Mouse (Mus musculus) brain, embryonic 14.5 days (tissue): ENCODE data around the gene Fam169a. TPM values are rescaled to one million over a fixed set of nuclear protein-coding genes. Genes with fewer than 3 reads are reported as not detected.

Experiments used
- DNase-seq: peaks from one replicate; pipeline ENCODE4 v3.0.0-alpha.2; 2011; ENCODE audit warnings: low read depth
- CTCF ChIP-seq: fragments of 200-500 bp; IDR thresholded peaks from 2 replicates; pipeline ENCODE4 v1.5.1; 2012; ENCODE audit warnings: inconsistent platforms, mild to moderate bottlenecking, moderate library complexity, borderline replicate concordance; ENCODE audit not compliant: insufficient read depth, insufficient read length; ENCODE audit errors: extremely low read depth
- POLR2A ChIP-seq: fragments of 200-500 bp; IDR thresholded peaks from 2 replicates; pipeline ENCODE4 v1.6.1; 2012; ENCODE audit warnings: mild to moderate bottlenecking, inconsistent platforms, borderline replicate concordance; ENCODE audit not compliant: poor library complexity, insufficient read depth, insufficient read length, severe bottlenecking; ENCODE audit errors: extremely low read depth
- polyA plus RNA-seq: library from polyadenylated mRNA; depleted of rRNA; stranded (reverse); fragments of >200 nt; gene quantifications from 2 replicates; pipeline ENCODE4 v1.2.3, GENCODE M21; 2012

The Fam169a gene
- polyA plus RNA-seq, 1 experiment, result 17.0 TPM

DNA sequence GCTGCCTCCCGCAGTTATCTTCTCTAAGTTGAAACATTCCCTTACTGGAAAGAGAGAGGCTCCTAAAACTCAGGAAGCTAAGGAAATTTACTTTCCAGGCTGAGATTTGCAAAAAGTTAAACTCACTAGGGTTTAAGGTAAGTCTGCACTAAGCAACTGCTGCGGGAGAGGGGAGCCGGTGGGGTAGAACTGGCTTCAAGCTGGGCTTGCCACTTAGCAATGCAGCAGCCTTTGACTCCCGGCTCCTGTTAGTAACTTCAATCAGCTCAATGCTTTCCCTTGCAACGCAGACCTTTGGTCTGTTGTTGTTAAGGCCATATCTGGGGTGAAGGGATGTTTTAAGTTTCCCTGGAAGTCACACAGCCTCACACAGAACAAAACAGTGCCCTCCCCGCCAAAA lies 605 bp downstream of the Fam169a start:
- no peak for TF ChIP-seq CTCF
- no peak for TF ChIP-seq POLR2A
- DNase-seq, result peak; percentile 13

DNA sequence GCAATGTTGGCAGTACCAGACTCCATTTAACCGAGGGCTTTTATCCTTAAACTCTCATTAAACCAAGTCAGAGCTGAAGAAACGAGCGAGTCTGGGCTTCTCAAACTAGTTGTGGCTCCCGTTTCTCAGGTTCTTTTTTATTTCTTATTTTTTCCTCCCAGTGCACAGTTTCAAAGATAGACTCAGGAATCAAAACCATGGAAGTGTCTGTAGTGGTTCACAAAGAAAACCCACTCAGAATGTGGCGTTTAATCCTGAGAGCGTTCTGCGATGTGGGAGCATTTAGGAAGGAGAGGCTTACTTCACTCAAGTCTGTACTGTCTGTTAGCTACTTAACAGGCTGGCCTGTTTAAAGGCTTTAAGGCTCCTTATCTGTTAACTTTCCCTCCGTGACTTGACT lies 1.1 kb downstream of the Fam169a start:
- DNase-seq, result no peak
- TF ChIP-seq POLR2A, result no peak
- no peak for TF ChIP-seq CTCF

DNA sequence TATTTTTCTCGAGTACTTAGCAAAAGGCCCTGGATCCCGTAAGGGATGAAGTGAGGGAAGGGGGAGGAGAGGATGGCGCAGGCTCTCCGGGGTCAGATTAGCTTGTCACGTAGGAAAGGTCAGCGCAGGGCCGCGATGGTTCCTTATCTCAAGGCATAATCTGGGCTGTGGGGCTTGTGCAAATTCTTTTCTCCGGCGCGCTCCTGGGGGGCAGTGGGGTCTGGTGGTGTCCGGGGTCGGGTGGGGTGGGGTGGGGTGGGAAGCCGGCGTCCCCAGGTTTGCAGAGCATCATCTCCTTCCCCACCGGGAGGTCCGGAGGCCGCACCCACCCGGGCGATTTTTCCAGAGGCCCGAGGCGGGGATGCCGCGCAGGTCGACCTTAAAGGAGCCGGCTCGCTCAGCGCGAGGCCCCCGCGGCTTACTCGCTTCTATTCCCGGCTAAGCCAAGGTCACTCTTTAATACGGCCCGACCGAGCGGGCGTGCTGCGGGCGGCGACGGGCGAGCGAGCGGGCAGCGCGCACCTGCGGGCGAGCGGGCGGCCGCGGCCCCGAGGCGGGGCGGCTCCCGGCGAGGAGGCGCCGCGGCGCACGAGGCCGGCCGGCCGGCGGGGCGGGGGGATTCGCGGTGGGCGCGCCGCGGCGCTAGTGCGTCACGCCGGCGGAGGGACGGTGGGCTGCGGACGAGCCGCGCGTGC lies 4.0 kb downstream of the Fam169a start:
- peak; percentile 62 for DNase-seq
- TF ChIP-seq CTCF (no peak), POLR2A (0 out of 2 replicates have a peak, but pooled peaks have one; percentile 30)

DNA sequence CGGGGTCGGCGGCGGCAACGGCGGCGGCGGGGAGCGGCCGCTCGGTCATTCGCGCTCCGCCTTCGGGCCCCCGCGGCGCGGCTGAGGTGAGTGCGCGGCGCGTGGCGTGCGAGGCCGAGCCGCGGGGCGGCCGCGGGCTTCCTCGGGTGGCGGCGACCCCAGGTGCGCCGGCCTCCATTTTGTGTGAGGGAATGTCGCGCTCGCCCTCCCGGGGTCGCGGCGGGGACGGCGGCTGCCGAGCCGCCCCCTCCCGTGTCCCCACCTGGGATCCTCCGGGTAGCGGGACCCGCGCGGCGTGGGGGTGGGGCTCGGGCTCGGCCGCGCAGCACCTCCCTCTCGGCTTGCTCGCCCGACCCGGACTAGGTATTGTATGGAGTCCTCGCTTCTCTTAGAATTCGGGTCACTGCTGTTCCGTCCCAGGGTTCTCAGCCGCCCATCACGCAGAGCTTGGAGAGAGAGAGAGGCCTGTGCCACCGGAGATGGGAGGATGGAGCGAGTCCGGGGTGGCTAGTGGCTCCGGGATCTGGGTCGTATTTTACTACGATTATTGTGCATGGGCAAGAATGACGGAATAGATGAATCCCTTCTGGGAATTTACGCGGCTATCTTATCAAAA lies 4.6 kb downstream of the Fam169a start:
- no peak for TF ChIP-seq CTCF
- 0 out of 2 replicates have a peak, but pooled peaks have one; percentile 8 for TF ChIP-seq POLR2A
- peak; percentile 66 for DNase-seq

DNA sequence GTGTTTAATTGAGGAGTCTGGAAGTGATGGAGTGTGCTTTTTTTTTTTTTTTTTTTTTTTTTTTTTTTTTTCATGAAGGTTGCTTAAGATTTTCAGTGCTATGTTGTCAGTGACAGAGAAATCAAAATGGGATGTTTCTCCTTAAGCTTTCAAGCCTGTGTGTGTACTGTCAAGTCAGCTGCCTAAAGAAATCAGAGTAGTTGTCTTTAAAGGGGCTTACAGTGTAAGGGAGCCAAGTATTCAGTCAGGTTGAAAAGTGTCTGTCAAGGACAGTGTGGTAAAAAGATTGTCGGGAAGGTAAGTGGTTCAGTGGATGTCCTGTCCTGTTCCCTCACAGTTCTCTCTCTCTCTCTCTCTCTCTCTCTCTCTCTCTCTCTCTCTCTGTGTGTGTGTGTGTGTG lies 6.4 kb downstream of the Fam169a start:
- TF ChIP-seq CTCF, result no peak
- no peak for TF ChIP-seq POLR2A
- DNase-seq, result no peak

DNA sequence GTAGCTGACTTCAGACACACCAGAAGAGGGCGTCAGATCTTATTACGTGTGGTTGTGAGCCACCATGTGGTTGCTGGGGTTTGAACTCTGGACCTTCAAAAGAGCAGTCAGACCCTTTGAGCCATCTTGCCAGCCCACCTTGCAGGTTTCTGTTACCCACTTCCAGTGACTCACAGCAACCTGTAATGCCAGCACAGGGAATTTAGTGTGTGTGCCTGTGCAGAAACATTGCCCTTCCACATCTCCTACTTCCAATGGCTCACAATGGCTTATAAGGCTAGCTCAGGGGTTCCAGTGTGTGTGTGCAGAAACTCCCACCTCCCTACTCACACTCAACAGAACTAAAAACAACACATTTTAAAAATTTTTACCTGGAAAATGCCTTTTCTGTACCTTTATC lies 10.5 kb downstream of the Fam169a start:
- no peak for DNase-seq
- TF ChIP-seq POLR2A (no peak), CTCF (no peak)

DNA sequence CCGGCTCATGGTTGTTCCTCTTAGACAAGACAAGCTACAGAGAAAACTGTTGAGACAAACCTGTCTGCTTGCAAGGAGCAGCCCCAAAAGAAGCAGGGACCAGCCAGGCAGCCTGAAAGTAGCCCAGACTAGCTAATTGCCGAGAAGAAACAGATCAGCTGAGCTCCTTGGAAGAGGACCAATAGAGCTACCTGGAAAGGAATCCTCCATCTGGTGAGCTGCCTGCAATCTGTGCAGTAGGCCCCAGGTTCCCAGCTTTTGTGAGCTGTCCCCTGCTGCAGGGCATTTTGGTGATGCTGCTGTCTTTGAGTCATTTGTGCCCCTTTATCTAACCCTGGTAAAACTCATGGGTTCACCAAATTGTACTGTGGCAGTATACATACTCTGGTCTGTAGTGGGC lies 13.1 kb downstream of the Fam169a start:
- peak; percentile 46 for DNase-seq
- TF ChIP-seq POLR2A (no peak), CTCF (no peak)

DNA sequence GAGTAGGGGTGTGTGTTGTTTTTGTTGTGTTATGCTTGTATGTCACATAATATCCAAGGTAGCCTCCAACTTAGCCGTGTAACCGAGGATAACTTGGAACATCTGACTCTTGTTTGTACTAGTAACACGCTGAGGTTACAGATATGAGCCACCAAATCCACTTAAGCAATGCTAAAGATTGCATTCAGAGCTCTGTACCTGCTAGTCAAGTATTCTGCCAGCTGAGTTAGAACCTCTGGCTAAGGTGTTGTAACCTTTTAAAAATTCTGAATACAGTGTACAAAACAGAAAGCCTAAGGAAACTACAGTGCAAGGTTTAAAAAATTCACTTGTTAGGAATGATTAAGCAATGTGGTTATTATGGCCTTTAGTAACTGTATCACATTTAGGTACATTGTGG lies 13.5 kb downstream of the Fam169a start:
- TF ChIP-seq POLR2A (no peak), CTCF (no peak)
- DNase-seq, result no peak

DNA sequence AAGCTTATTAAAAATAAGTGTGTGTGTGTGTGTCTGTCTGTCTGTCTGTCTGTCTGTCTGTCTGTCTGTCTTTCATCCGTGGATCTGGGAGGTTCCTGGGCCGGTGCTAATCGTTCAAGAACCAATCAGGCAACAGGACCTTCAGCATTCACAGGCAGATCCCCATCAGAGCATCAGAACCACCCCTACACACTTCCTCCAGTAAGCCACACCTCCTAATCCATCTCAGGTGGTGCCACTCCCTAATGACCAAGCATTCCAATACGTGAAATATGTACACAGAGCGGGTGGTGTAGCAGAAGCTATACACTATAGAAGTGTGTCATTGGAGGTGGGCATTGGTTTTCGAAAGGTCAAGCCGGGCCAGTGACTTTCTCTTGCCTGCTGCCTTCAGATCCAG lies 15.3 kb downstream of the Fam169a start:
- DNase-seq, result no peak
- TF ChIP-seq CTCF, result no peak
- TF ChIP-seq POLR2A, result no peak

DNA sequence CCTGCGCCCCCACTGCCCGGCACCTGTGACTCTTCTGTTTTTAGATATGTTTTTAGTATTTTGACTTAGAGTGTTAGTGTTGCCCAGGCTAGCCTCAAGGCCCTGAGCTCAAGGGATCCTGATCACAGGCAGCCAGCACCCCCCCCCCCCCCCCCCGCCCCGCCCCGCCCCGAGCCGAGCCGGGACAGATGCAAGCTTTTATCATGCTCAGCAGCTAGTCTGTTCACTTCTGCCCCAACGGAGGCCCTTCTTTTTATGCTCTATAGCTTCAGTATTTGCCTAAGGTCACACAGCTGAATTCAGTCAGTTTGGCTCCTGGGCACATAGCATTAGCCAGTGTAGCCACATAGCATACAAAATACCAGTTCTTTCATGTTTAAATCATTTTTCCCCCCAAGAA lies 19.2 kb downstream of the Fam169a start:
- no peak for TF ChIP-seq POLR2A
- no peak for TF ChIP-seq CTCF

DNA sequence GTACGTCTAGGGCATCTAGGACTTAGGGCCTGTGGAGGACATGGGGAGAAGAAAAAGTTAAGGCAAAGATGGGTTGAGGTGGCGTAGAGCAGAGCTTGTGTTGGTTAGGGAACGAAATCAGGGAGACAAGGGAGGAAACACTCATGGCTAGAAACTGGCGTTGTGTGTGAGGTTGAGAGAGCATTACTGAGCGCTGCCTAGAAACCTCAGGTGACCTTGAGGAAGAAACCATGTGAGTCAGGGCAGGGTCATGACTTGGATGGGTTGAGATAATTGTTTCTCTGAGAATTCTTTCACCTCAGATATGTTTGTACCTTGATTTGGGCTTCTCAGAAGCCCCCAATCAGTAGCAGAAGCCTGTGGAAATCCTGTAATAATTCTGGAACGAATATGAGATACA lies 20.3 kb downstream of the Fam169a start:
- DNase-seq, result no peak
- TF ChIP-seq CTCF (no peak), POLR2A (no peak)

More for the DNA sequence above, 19.2 kb downstream of the Fam169a start:
- no peak for DNase-seq

DNA sequence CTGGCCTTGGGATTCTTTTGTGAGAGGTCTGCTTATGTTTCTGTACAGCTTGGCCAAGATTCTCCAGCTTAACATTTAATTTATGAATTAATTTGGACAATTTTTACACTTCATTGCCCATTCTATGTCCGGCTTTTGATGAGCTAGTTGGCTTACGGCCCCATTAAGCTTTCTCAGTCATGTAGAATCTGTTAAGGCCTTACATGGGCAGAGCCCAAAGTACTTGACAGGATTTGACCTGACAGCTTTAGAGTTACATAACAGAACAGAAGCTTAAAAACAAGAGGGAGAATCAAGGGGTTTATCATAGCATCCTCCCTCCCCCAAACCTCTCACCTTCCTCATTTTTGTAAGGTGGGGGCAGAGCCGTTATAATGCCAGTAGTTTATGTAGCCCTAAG lies 21.1 kb downstream of the Fam169a start:
- TF ChIP-seq POLR2A (no peak), CTCF (no peak)

More for the DNA sequence above, 21.1 kb downstream of the Fam169a start:
- DNase-seq, result peak; percentile 11
